ENCODE assay signal across 11 mouse cellular contexts in genomic region chr7:45491264-45491663, GRCm38 (mm10). TPM values are rescaled to one million over a fixed set of nuclear protein-coding genes. Genes with fewer than 3 reads are reported as not detected.
DNase-seq lines count a peak whose midpoint lies in the region; ATAC-seq lines count a peak whose summit lies in the region.
"Had no signal": no experiment of that assay in that cellular context is flagged by ENCODE, and none has a peak within 500 bp of the region (broad histone marks: within the 10 kb centered on the region; RNA-seq: fewer than 3 reads in every experiment).

No protein-coding gene starts in this region.

- peak; percentile 45 for DNase-seq in kidney, adult 11 months
- peak; percentile 64 to 81 for DNase-seq in adrenal gland, postnatal 36 days
- DNase-seq in kidney, postnatal 14 days = peak; percentile 59
- no peak for DNase-seq in frontal cortex, postnatal 25 days (ENCODE audit: low spot score in 2 of 2)
- DNase-seq in thymus, postnatal 0 days (ENCODE audit: low spot score) = no peak
- DNase-seq in right cerebral cortex, adult 18-20 months = no peak
- DNase-seq: thymus, postnatal 4 days had no signal

- H3K36me3 ChIP-seq in kidney, embryonic 14.5 days (ENCODE audit: control insufficient read depth, insufficient read depth, low read length) = peaks cover 42% of the 10 kb centered on the region
- peaks cover 39% of the 10 kb centered on the region for H3K36me3 ChIP-seq in neural tube, embryonic 15.5 days

- no peak overlapping the region for H3K4me2 ChIP-seq in kidney, embryonic 14.5 days (replicated peaks; ENCODE audit: low read depth, low read length)
- no peak overlapping the region for H3K4me2 ChIP-seq in neural tube, embryonic 15.5 days

- no peak for ATAC-seq in kidney, embryonic 14.5 days (ENCODE audit: low FRiP score, low TSS enrichment)
- ATAC-seq in neural tube, embryonic 15.5 days (ENCODE audit: low FRiP score) = no peak

- no peak overlapping the region for H3K9ac ChIP-seq in kidney, embryonic 14.5 days (ENCODE audit: low read depth, low read length)
- no peak overlapping the region for H3K9ac ChIP-seq in neural tube, embryonic 15.5 days (replicated peaks)
- H3K9ac ChIP-seq: neural tube, embryonic 12.5 days had no signal

- 10% methylated on average over 3 of the region's 3 CpGs for WGBS in kidney, embryonic 14.5 days
- WGBS in neural tube, embryonic 15.5 days = 12% methylated on average over 3 of the region's 3 CpGs

- H3K27me3 ChIP-seq in kidney, embryonic 14.5 days (ENCODE audit: control insufficient read depth, insufficient read depth, low read length) = no peaks in the 10 kb centered on the region
- H3K27me3 ChIP-seq in neural tube, embryonic 15.5 days (replicated peaks) = no peaks in the 10 kb centered on the region
- H3K27me3 ChIP-seq: neural tube, embryonic 12.5 days had no signal

- no peaks in the 10 kb centered on the region for H3K9me3 ChIP-seq in kidney, embryonic 14.5 days (ENCODE audit: control insufficient read depth, low read length)
- H3K9me3 ChIP-seq in neural tube, embryonic 15.5 days (replicated peaks) = no peaks in the 10 kb centered on the region
- H3K9me3 ChIP-seq: neural tube, embryonic 12.5 days had no signal

- no peak overlapping the region for H3K27ac ChIP-seq in kidney, embryonic 14.5 days (ENCODE audit: low read depth, low read length)
- H3K27ac ChIP-seq in neural tube, embryonic 15.5 days (replicated peaks) = 0 out of 2 replicates have a peak overlapping the region, but pooled peaks have one; percentile 1
- H3K27ac ChIP-seq: neural tube, embryonic 12.5 days had no signal

- H3K4me1 ChIP-seq in kidney, embryonic 14.5 days (ENCODE audit: control insufficient read depth, insufficient read depth, low read length) = 0 out of 2 replicates have a peak, but pooled peaks cover 17% of the 10 kb centered on the region
- H3K4me1 ChIP-seq in neural tube, embryonic 15.5 days = peaks cover 37% of the 10 kb centered on the region

- no peak overlapping the region for H3K4me3 ChIP-seq in kidney, embryonic 14.5 days (ENCODE audit: low read length)
- H3K4me3 ChIP-seq in neural tube, embryonic 15.5 days (replicated peaks) = no peak overlapping the region
- H3K4me3 ChIP-seq: neural tube, embryonic 12.5 days had no signal

RNA-seq across cellular contexts. Expression of gene Dhdh, which starts 2.7 kb away (rescaled TPM):
- polyA plus RNA-seq in kidney, embryonic 14.5 days (2014; fragmentation: Nextera tagmentation; extraction: Ambion mirVana) = 3.3 and 3.5 TPM in 2 replicates
- 10 to 100 TPM; 57.8 to 75.6 TPM for total RNA-seq in adrenal gland, postnatal 36 days (2021)
- 4.2 and 4.8 TPM in 2 replicates for polyA plus RNA-seq in neural tube, embryonic 15.5 days (2015; fragmentation: Nextera tagmentation; extraction: Ambion mirVana)
- polyA plus RNA-seq in thymus, postnatal 0 days (2015; fragmentation: Nextera tagmentation; extraction: Ambion mirVana) = 1.1 and 1.5 TPM in 2 replicates

RNA-seq across cellular contexts. Expression of gene Gm45808, which starts 4.7 kb away (rescaled TPM):
- polyA plus RNA-seq in kidney, embryonic 14.5 days (2014; fragmentation: Nextera tagmentation; extraction: Ambion mirVana) = not detected in 2 replicates
- total RNA-seq in adrenal gland, postnatal 36 days (2021) = 10 to 100 TPM; 39.2 to 52.3 TPM
- not detected in 2 replicates for polyA plus RNA-seq in neural tube, embryonic 15.5 days (2015; fragmentation: Nextera tagmentation; extraction: Ambion mirVana)
- not detected in 2 replicates for polyA plus RNA-seq in thymus, postnatal 0 days (2015; fragmentation: Nextera tagmentation; extraction: Ambion mirVana)
- polyA plus RNA-seq: embryonic facial prominence, embryonic 11.5 days; neural tube, embryonic 12.5 days had no signal

RNA-seq across cellular contexts. Expression of gene Tulp2, which starts 9.6 kb away (rescaled TPM):
- 0.64 and 0.84 TPM in 2 replicates for polyA plus RNA-seq in kidney, embryonic 14.5 days (2014; fragmentation: Nextera tagmentation; extraction: Ambion mirVana)
- total RNA-seq in adrenal gland, postnatal 36 days (2021) = 1 to 10 TPM in 1 of 2 experiments, under 1 TPM in 1; 0.86 to 2.1 TPM
- polyA plus RNA-seq in neural tube, embryonic 15.5 days (2015; fragmentation: Nextera tagmentation; extraction: Ambion mirVana) = 0.15 and 0.59 TPM in 2 replicates
- 2.6 and 2.8 TPM in 2 replicates for polyA plus RNA-seq in thymus, postnatal 0 days (2015; fragmentation: Nextera tagmentation; extraction: Ambion mirVana)

RNA-seq across cellular contexts. Expression of gene Nucb1, which starts 18.9 kb away (rescaled TPM):
- 141 and 190 TPM in 2 replicates for polyA plus RNA-seq in kidney, embryonic 14.5 days (2014; fragmentation: Nextera tagmentation; extraction: Ambion mirVana)
- total RNA-seq in adrenal gland, postnatal 36 days (2021) = 100 to 1,000 TPM; 263 to 267 TPM
- polyA plus RNA-seq in neural tube, embryonic 15.5 days (2015; fragmentation: Nextera tagmentation; extraction: Ambion mirVana) = 140 and 158 TPM in 2 replicates
- polyA plus RNA-seq in thymus, postnatal 0 days (2015; fragmentation: Nextera tagmentation; extraction: Ambion mirVana) = 110 and 111 TPM in 2 replicates

RNA-seq across cellular contexts. Expression of gene Bax, which starts 24.6 kb away (rescaled TPM):
- polyA plus RNA-seq in kidney, embryonic 14.5 days (2014; fragmentation: Nextera tagmentation; extraction: Ambion mirVana) = 97.3 and 110 TPM in 2 replicates
- 10 to 100 TPM; 60.1 to 64.5 TPM for total RNA-seq in adrenal gland, postnatal 36 days (2021)
- 224 and 236 TPM in 2 replicates for polyA plus RNA-seq in neural tube, embryonic 15.5 days (2015; fragmentation: Nextera tagmentation; extraction: Ambion mirVana)
- 177 and 178 TPM in 2 replicates for polyA plus RNA-seq in thymus, postnatal 0 days (2015; fragmentation: Nextera tagmentation; extraction: Ambion mirVana)

Comparison
In these comparisons a context has a peak if more than half of its experiments do, and no peak if none do; other contexts are left out.
1. DNase-seq: peak in kidney, adult 11 months (single experiment), adrenal gland, postnatal 36 days (2 of 2) and kidney, postnatal 14 days (single experiment); none in frontal cortex, postnatal 25 days (0 of 2), thymus, postnatal 0 days (single experiment) and right cerebral cortex, adult 18-20 months (single experiment).